Mouse (Mus musculus): ENCODE results near the gene H2-M3.
"Not testable (repeated sequence)": the region's sequence is repeated elsewhere in the genome, so short reads cannot be mapped to it uniquely, and the experiment has no call there.

GRCm38 (mm10) chr17:37237230-37237629, 32.8 kb upstream of the H2-M3 start, which contains the start of gene Olfr97:
- not testable (repeated sequence) for TF ChIP-seq CTCF (IDR thresholded peaks at IDR 0.05; ENCODE audit: low read depth); EP300 (optimal IDR thresholded peaks at IDR 0.05)
